Mouse (Mus musculus): ENCODE data around the gene Fbxw4. TPM values are rescaled to one million over a fixed set of nuclear protein-coding genes. Genes with fewer than 3 reads are reported as not detected.

The Fbxw4 gene
- polyA plus RNA-seq, 1 experiment: 145 TPM

GRCm38 (mm10) chr19:45544925-45545321, 115.2 kb downstream of the Fbxw4 start:
- H3K4me1 ChIP-seq (replicated peaks; ENCODE audit: control insufficient read depth, insufficient read depth, low read length): peaks cover 31% of the 10 kb centered on the region

DNA sequence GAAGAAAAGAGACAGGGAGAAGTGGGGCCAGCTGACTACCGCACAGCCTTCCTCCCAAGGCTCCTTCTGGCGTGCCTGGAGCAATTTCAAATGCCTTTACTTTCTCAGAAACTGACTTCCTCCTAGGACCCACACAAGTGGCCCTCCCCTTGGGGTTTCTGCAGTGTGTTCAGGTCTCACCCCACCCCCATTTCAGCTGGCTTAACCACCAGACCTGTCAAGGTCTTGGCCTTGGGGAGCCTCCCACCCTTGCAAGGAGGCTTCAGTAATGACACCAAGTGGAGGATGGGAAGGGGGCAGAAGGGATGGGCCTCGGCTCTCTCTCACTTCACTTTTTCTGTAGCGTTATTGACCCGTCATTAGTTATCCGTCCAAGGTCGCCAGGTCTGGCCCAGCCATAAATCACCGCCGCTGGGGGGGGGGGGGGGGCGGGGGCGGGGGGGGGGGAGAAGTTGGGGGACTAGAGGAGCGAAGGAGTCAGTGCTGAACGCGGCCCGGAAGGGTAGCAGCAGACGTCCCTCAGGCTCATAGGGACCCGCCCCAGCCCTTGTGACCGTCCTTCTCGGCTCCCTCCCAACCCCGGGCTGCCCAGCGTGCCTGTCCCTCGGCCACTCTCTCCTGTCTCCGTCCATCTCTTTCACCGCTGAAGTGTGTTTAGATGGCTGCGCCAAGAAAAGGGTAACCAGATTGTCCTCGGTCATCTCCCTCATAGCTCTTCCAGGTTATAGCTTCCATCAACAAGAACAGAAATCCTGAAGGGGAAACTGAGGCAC, 115.8 kb downstream of the Fbxw4 start:
- TF ChIP-seq POLR2A (IDR thresholded peaks at IDR 0.05; ENCODE audit: control insufficient read depth, extremely low read depth, insufficient read depth, low read length, poor library complexity) (no peak), CTCF (IDR thresholded peaks at IDR 0.05; ENCODE audit: borderline replicate concordance, control insufficient read depth, extremely low read depth, insufficient read depth, low read length, poor library complexity) (no peak)
- Histone ChIP-seq H3K36me3 (ENCODE audit: control insufficient read depth, insufficient read depth, low read length) (no peaks in the 10 kb centered on the region), H3K4me1 (replicated peaks; ENCODE audit: control insufficient read depth, insufficient read depth, low read length) (peaks cover 31% of the 10 kb centered on the region), H3K27me3 (ENCODE audit: control insufficient read depth, insufficient read depth, low read length) (no peaks in the 10 kb centered on the region), H3K4me3 (ENCODE audit: control insufficient read depth, insufficient read depth, low read length) (peak overlapping the region; percentile 48), H3K27ac (ENCODE audit: control insufficient read depth, insufficient read depth, low read length) (no peak overlapping the region)
- 1% methylated on average over 24 of the region's 26 CpGs for WGBS
- no peak for DNase-seq

More at GRCm38 (mm10) chr19:45544925-45545321, 115.2 kb downstream of the Fbxw4 start:
- peak overlapping the region; percentile 48 for H3K4me3 ChIP-seq (ENCODE audit: control insufficient read depth, insufficient read depth, low read length)
- DNase-seq: peak; percentile 82
- H3K36me3 ChIP-seq (ENCODE audit: control insufficient read depth, insufficient read depth, low read length): no peaks in the 10 kb centered on the region
- under 1% methylated on average over 30 of the region's 30 CpGs for WGBS
- TF ChIP-seq POLR2A (IDR thresholded peaks at IDR 0.05; ENCODE audit: control insufficient read depth, extremely low read depth, insufficient read depth, low read length, poor library complexity) (no peak), CTCF (IDR thresholded peaks at IDR 0.05; ENCODE audit: borderline replicate concordance, control insufficient read depth, extremely low read depth, insufficient read depth, low read length, poor library complexity) (peak; percentile 92)
- H3K27me3 ChIP-seq (ENCODE audit: control insufficient read depth, insufficient read depth, low read length): no peaks in the 10 kb centered on the region
- no peak overlapping the region for H3K27ac ChIP-seq (ENCODE audit: control insufficient read depth, insufficient read depth, low read length)

DNA sequence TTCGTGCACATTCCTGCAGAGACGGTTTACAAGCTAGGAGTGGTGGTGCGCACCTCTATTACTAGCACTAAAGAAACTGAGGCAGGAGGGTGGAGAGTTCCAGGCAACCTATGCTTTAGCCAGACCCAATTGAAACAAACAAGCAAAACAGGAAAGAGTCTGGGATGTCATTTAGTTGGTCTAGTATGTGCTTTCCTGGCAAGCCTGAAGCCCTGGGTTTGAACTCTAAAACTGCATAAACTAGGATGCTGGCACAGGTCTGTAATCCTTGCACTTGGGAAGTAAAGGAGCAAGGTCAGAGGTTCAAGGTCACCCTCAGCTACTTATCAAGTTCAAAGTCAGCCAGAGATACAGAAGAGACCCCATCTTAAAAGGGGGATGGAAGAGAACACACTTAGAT, 118.1 kb downstream of the Fbxw4 start:
- H3K4me1 ChIP-seq (replicated peaks; ENCODE audit: control insufficient read depth, insufficient read depth, low read length): peaks cover 31% of the 10 kb centered on the region
- H3K27ac ChIP-seq (ENCODE audit: control insufficient read depth, insufficient read depth, low read length): no peak overlapping the region
- WGBS: 48% methylated on average over 3 of the region's 3 CpGs
- no peaks in the 10 kb centered on the region for H3K27me3 ChIP-seq (ENCODE audit: control insufficient read depth, insufficient read depth, low read length)
- no peak for TF ChIP-seq POLR2A (IDR thresholded peaks at IDR 0.05; ENCODE audit: control insufficient read depth, extremely low read depth, insufficient read depth, low read length, poor library complexity)
- TF ChIP-seq CTCF (IDR thresholded peaks at IDR 0.05; ENCODE audit: borderline replicate concordance, control insufficient read depth, extremely low read depth, insufficient read depth, low read length, poor library complexity): no peak
- H3K4me3 ChIP-seq (ENCODE audit: control insufficient read depth, insufficient read depth, low read length): peak overlapping the region; percentile 27
- no peak for DNase-seq
- no peaks in the 10 kb centered on the region for H3K36me3 ChIP-seq (ENCODE audit: control insufficient read depth, insufficient read depth, low read length)

DNA sequence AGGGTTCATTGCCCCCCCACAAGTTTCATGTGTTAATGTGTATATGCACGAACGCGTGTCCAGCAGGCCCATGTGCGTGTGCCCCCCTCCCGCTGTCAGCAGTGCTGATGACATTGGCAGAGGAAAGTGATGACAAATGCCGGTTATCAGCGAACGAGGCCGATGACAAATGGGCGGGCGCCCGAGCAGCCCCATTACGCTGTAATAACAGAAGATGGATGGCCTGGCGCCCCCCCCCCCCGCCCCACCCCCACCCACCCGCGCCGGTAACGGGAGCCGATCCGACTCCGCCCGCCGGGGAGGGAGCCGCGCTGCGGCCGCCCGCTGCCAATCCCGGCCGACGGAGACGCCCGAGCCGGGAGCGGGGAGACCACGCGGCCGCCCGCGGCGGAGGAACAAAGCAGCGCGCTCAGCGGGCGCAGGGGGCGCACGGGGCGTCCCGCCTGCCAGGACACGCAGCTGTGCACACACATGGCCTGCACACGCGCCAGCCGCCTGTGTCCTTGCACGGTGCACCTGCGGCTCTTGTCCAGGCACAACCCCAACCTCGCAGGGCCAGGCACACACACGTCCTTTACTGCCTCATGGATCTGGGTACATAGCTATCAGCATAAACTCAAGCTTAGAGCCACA, 118.6 kb downstream of the Fbxw4 start:
- no peak overlapping the region for H3K27ac ChIP-seq (ENCODE audit: control insufficient read depth, insufficient read depth, low read length)
- WGBS: 1% methylated on average over 53 of the region's 58 CpGs
- H3K36me3 ChIP-seq (ENCODE audit: control insufficient read depth, insufficient read depth, low read length): no peaks in the 10 kb centered on the region
- peaks cover 31% of the 10 kb centered on the region for H3K4me1 ChIP-seq (replicated peaks; ENCODE audit: control insufficient read depth, insufficient read depth, low read length)
- DNase-seq: peak; percentile 68
- TF ChIP-seq CTCF (IDR thresholded peaks at IDR 0.05; ENCODE audit: borderline replicate concordance, control insufficient read depth, extremely low read depth, insufficient read depth, low read length, poor library complexity) (peak; percentile 34; the same call in 1 of the 2 replicates), POLR2A (IDR thresholded peaks at IDR 0.05; ENCODE audit: control insufficient read depth, extremely low read depth, insufficient read depth, low read length, poor library complexity) (no peak)
- peak overlapping the region; percentile 27 for H3K4me3 ChIP-seq (ENCODE audit: control insufficient read depth, insufficient read depth, low read length)
- no peaks in the 10 kb centered on the region for H3K27me3 ChIP-seq (ENCODE audit: control insufficient read depth, insufficient read depth, low read length)

DNA sequence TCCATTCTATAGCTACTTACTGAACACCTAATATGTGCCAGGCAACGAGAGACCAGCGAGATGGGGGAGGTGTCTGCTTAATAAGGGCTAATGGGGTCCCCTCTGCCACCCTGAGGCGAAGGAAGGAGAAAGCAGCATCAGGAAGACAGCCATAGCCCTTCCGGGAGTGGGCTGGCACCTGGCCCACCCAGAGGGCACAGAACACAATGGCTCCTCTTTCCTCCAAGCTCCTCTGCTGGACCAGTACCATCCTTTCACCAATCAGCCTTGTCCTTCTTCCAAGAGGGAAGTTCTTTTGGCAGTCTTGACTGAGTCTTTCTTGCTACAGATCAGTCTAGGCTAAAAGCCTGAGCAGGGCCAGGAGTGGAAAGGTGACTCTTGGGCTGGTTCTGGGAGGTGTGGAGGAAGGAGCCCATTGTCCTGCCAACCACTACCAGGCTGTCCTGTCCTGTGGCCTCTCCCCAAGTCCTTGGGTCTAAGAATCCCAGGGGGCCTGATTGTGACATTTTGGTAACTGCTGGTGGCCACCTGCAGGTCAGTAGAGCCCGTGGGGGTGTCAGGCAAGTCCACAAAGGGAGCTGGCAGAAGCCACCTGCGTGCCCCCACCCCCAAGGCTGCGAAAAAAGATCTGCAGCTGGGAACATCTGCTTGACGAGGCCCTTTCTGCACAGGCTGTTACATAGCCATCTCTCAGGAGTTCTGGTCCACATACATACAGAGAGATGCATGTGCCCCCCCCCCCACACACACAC, 119.3 kb downstream of the Fbxw4 start:
- TF ChIP-seq POLR2A (IDR thresholded peaks at IDR 0.05; ENCODE audit: control insufficient read depth, extremely low read depth, insufficient read depth, low read length, poor library complexity) (no peak), CTCF (IDR thresholded peaks at IDR 0.05; ENCODE audit: borderline replicate concordance, control insufficient read depth, extremely low read depth, insufficient read depth, low read length, poor library complexity) (no peak)
- no peak overlapping the region for H3K27ac ChIP-seq (ENCODE audit: control insufficient read depth, insufficient read depth, low read length)

DNA sequence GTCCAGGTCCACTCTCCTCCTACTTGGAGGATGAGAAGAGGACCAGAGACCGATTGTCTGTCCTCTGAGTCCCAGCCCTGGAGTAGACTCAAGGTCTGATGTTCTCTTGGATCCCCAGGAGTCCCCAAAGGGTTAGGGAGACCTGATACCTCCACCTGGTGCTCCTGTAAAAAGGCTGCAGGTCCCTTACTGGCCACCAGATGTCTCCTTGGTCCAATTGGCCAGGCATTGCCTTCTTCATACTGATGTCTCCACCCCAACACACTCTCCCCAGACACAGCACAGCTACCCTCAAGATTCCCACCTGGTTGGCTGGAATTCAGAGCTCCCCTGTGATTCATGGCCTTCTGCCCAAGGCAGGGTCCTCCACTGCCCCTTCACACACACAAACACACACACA, 122.6 kb downstream of the Fbxw4 start:
- 74% methylated on average over 1 of the region's 1 CpGs for WGBS
- peak; percentile 69 for DNase-seq
- Histone ChIP-seq H3K27me3 (ENCODE audit: control insufficient read depth, insufficient read depth, low read length) (no peaks in the 10 kb centered on the region), H3K27ac (ENCODE audit: control insufficient read depth, insufficient read depth, low read length) (no peak overlapping the region), H3K36me3 (ENCODE audit: control insufficient read depth, insufficient read depth, low read length) (no peaks in the 10 kb centered on the region), H3K4me1 (replicated peaks; ENCODE audit: control insufficient read depth, insufficient read depth, low read length) (peaks cover 14% of the 10 kb centered on the region), H3K4me3 (ENCODE audit: control insufficient read depth, insufficient read depth, low read length) (no peak overlapping the region)
- TF ChIP-seq CTCF (IDR thresholded peaks at IDR 0.05; ENCODE audit: borderline replicate concordance, control insufficient read depth, extremely low read depth, insufficient read depth, low read length, poor library complexity): peak; percentile 25; the same call in 1 of the 2 replicates
- no peak for TF ChIP-seq POLR2A (IDR thresholded peaks at IDR 0.05; ENCODE audit: control insufficient read depth, extremely low read depth, insufficient read depth, low read length, poor library complexity)

More for the DNA sequence above, 119.3 kb downstream of the Fbxw4 start:
- H3K27me3 ChIP-seq (ENCODE audit: control insufficient read depth, insufficient read depth, low read length): no peaks in the 10 kb centered on the region
- H3K36me3 ChIP-seq (ENCODE audit: control insufficient read depth, insufficient read depth, low read length): no peaks in the 10 kb centered on the region
- 49% methylated on average over 8 of the region's 8 CpGs for WGBS
- DNase-seq: no peak
- H3K4me3 ChIP-seq (ENCODE audit: control insufficient read depth, insufficient read depth, low read length): no peak overlapping the region
- peaks cover 31% of the 10 kb centered on the region for H3K4me1 ChIP-seq (replicated peaks; ENCODE audit: control insufficient read depth, insufficient read depth, low read length)
